Mouse (Mus musculus) brain, embryonic 14.5 days (tissue): ENCODE data around the gene Cacng2.

Source experiments
- CTCF ChIP-seq: fragments of 200-500 bp; IDR thresholded peaks from 2 replicates; pipeline ENCODE4 v1.5.1; 2012; ENCODE audit warnings: inconsistent platforms, mild to moderate bottlenecking, moderate library complexity, borderline replicate concordance; ENCODE audit not compliant: insufficient read depth, insufficient read length; ENCODE audit errors: extremely low read depth
- POLR2A ChIP-seq: fragments of 200-500 bp; IDR thresholded peaks from 2 replicates; pipeline ENCODE4 v1.6.1; 2012; ENCODE audit warnings: mild to moderate bottlenecking, inconsistent platforms, borderline replicate concordance; ENCODE audit not compliant: poor library complexity, insufficient read depth, insufficient read length, severe bottlenecking; ENCODE audit errors: extremely low read depth

- TF ChIP-seq POLR2A (no peak), CTCF (no peak)
These were observed 53.4 kb downstream of the Cacng2 start for GRCm38 (mm10) chr15:78066475-78066874.
